16 mouse cellular contexts compared by ENCODE assay signal in the genomic region with DNA sequence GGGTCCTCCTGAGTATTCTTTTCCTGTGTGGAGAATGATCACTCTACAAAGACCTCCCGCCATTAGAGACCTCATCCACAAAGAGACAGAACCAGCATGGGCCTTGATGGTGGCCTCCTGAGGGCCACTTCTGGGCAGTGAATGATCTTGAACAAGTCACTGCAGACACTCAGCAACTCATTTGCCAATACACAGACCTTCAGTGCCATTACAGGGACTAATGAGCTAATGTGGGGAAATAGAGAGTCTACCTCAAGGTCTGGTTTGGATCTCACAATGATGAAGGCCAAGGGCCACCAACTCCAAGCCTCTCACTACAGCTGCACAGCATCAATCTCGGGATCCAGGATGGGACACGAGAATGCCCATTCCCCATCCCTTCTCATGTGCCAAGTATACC.
DNase-seq lines count a peak whose midpoint lies in the region; ATAC-seq and TF ChIP-seq lines count a peak whose summit lies in the region.
"Had no signal": no experiment of that assay in that cellular context is flagged by ENCODE, and none has a peak within 500 bp of the region (broad histone marks: within the 10 kb centered on the region; RNA-seq: fewer than 3 reads in every experiment).

No protein-coding gene starts in this region.

- H3K4me2 ChIP-seq in lung, postnatal 0 days (replicated peaks; ENCODE audit: low read depth, low read length): peak overlapping the region; percentile 46
- H3K4me2 ChIP-seq: embryonic facial prominence, embryonic 13.5 days; forebrain, embryonic 12.5 days; hindbrain, embryonic 12.5 days had no signal

- TF ChIP-seq POLR2A in heart, adult 2 months (IDR thresholded peaks at IDR 0.05; ENCODE audit: insufficient read depth, low read depth, low read length): no peak
- 0 out of 2 replicates have a peak, but pooled peaks have one; percentile 5 for TF ChIP-seq POLR2A in lung, adult 2 months (IDR thresholded peaks at IDR 0.05; ENCODE audit: borderline replicate concordance, extremely low read depth, low read depth, low read length)

- 73% methylated on average over 3 of the region's 3 CpGs for WGBS in heart, adult 2 months
- WGBS in lung, adult 2 months: 83% methylated on average over 3 of the region's 3 CpGs
- 76% methylated on average over 3 of the region's 3 CpGs for WGBS in lung, postnatal 0 days

- intact Hi-C loops in heart, adult 2 months (cut with DNase I): loop anchor here (2.0 to 5.0 kb wide), 2 partner anchors 80 to 126 kb away; partner anchors contain the start of gene Tns1

- TF ChIP-seq CTCF in heart, adult 2 months (IDR thresholded peaks at IDR 0.05): no peak
- TF ChIP-seq CTCF in lung, adult 2 months (IDR thresholded peaks at IDR 0.05; ENCODE audit: insufficient read depth, low read length): no peak
- TF ChIP-seq CTCF in lung, postnatal 0 days (IDR thresholded peaks at IDR 0.05): no peak

- no peak overlapping the region for H3K9ac ChIP-seq in heart, adult 2 months (ENCODE audit: low read depth, low read length)
- peak overlapping the region; percentile 58 for H3K9ac ChIP-seq in lung, postnatal 0 days (replicated peaks; ENCODE audit: low read depth)
- H3K9ac ChIP-seq: embryonic facial prominence, embryonic 13.5 days; forebrain, embryonic 12.5 days; hindbrain, embryonic 12.5 days had no signal

- peaks cover 49% of the 10 kb centered on the region for H3K4me1 ChIP-seq in heart, adult 2 months (ENCODE audit: control insufficient read depth, insufficient read depth, low read length)
- peaks cover 42% of the 10 kb centered on the region for H3K4me1 ChIP-seq in lung, adult 2 months (ENCODE audit: control insufficient read depth, insufficient read depth, low read length)
- peaks cover 26% of the 10 kb centered on the region for H3K4me1 ChIP-seq in lung, postnatal 0 days (ENCODE audit: insufficient read depth, low read depth, low read length)

- no peak overlapping the region for H3K4me3 ChIP-seq in heart, adult 2 months
- peak overlapping the region; percentile 59 for H3K4me3 ChIP-seq in lung, adult 2 months (replicated peaks; ENCODE audit: extremely low read depth, low read depth, low read length)
- H3K4me3 ChIP-seq in lung, postnatal 0 days (ENCODE audit: low read depth, low read length): peak overlapping the region; percentile 34
- H3K4me3 ChIP-seq: embryonic facial prominence, embryonic 13.5 days; forebrain, embryonic 12.5 days; heart, embryonic 10.5 days; hindbrain, embryonic 12.5 days had no signal

- H3K27me3 ChIP-seq in heart, adult 2 months (ENCODE audit: control insufficient read depth, insufficient read depth, low read length): no peaks in the 10 kb centered on the region
- H3K27me3 ChIP-seq in lung, postnatal 0 days (replicated peaks; ENCODE audit: insufficient read depth, low read length): no peaks in the 10 kb centered on the region
- H3K27me3 ChIP-seq: embryonic facial prominence, embryonic 13.5 days; forebrain, embryonic 12.5 days; hindbrain, embryonic 12.5 days had no signal

- H3K9me3 ChIP-seq in lung, postnatal 0 days (ENCODE audit: low read length): no peaks in the 10 kb centered on the region
- H3K9me3 ChIP-seq: embryonic facial prominence, embryonic 13.5 days; forebrain, embryonic 12.5 days; G1E; heart, embryonic 10.5 days; hindbrain, embryonic 12.5 days had no signal

- DNase-seq in adrenal gland, adult 2 months: peak; percentile 51
- no peak for DNase-seq in adrenal gland, postnatal 25 days
- no peak for DNase-seq in heart, adult 2 months
- no peak for DNase-seq in heart, postnatal 4 days
- DNase-seq in lung, adult 2 months: no peak
- DNase-seq in lung, adult 18-20 months: no peak
- DNase-seq in lung, postnatal 0 days (ENCODE audit: low spot score): no peak
- no peak for DNase-seq in lung, postnatal 36 days
- DNase-seq: cerebellum, adult 9-11 months had no signal

- no peak for TF ChIP-seq EP300 in heart, adult 2 months (IDR thresholded peaks at IDR 0.05; ENCODE audit: insufficient read depth, low read depth, low read length)
- no peak for TF ChIP-seq EP300 in lung, postnatal 0 days (IDR thresholded peaks at IDR 0.05)

- peaks cover 53% of the 10 kb centered on the region for H3K36me3 ChIP-seq in heart, adult 2 months (ENCODE audit: control insufficient read depth, insufficient read depth, low read length)
- peaks cover 27% of the 10 kb centered on the region for H3K36me3 ChIP-seq in lung, postnatal 0 days (ENCODE audit: insufficient read depth, low read length)
- H3K36me3 ChIP-seq: forebrain, embryonic 12.5 days; G1E had no signal

- peak overlapping the region; percentile 6; the same call in 1 of the 2 replicates for H3K27ac ChIP-seq in heart, adult 2 months
- peak overlapping the region; percentile 95 for H3K27ac ChIP-seq in lung, postnatal 0 days (ENCODE audit: low read length)
- H3K27ac ChIP-seq: embryonic facial prominence, embryonic 13.5 days; forebrain, embryonic 12.5 days; hindbrain, embryonic 12.5 days had no signal

- no peaks in the 10 kb centered on the region for H3K79me2 ChIP-seq in heart, adult 2 months (replicated peaks; ENCODE audit: control insufficient read depth, insufficient read depth, low read length)

- no peak for ATAC-seq in lung, postnatal 0 days
- ATAC-seq: forebrain, embryonic 16.5 days; hindbrain, embryonic 16.5 days had no signal
